Mouse (Mus musculus) urinary bladder, postnatal 10 days (tissue): Measurements from ENCODE around the gene Ahnak2.
A peak's percentile ranks its signal among the peaks of the same experiment; 100 is the strongest.
"Not testable (repeated sequence)": the region's sequence is repeated elsewhere in the genome, so short reads cannot be mapped to it uniquely, and the experiment has no call there.

Experiments
- DNase-seq: peaks from one replicate; pipeline ENCODE4 v3.0.0; 2022; ENCODE audit warnings: low spot score

Gene Ahnak2

DNA sequence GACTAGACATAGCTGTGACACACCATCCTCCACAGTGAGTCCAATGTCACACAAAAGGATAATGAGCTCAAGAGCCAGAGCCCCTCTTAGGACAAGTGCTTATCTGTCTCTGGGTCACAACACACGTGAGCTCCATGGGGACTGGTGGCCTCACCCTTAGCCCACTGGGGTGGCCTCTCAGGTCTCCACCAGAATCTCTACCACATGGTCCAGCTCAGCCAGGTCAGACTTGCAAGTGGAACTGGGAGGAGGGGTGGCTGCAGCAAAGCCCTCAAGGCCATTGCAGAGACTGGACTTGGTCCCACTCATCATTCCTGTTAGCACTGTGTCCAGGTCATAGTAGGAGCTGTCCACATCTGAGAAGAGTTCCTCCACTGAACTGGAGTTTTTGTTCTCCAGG lies 18.8 kb upstream of the Ahnak2 start:
- no peak for DNase-seq

DNA sequence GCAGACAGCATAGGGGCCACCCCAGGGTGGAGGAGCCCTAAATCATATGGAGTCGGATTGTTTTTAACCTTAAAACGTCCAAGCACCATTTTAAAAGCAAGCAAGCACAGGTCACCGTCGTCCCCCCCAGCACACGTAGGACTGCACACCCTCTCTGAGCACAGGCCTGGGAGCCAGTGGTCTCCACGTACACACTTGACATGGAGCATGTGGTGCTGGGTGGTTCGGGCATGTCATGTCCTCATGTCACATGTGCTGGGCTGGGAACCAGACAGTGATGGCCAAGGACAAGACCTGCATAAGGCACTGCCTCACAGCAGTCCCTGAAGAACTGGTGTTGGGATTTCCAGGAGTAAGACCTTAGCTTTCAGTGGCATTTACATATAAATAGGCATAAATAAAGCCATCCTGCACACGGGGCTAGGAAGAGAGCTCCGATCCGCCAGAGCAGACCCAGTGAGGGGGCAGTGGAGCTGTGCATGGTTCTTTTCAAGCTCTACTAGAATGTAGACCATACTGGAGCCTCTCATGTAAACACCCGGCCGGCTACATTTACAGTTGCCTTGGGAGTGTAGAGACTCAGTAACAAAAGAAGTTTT lies 18.0 kb upstream of the Ahnak2 start:
- DNase-seq: no peak

DNA sequence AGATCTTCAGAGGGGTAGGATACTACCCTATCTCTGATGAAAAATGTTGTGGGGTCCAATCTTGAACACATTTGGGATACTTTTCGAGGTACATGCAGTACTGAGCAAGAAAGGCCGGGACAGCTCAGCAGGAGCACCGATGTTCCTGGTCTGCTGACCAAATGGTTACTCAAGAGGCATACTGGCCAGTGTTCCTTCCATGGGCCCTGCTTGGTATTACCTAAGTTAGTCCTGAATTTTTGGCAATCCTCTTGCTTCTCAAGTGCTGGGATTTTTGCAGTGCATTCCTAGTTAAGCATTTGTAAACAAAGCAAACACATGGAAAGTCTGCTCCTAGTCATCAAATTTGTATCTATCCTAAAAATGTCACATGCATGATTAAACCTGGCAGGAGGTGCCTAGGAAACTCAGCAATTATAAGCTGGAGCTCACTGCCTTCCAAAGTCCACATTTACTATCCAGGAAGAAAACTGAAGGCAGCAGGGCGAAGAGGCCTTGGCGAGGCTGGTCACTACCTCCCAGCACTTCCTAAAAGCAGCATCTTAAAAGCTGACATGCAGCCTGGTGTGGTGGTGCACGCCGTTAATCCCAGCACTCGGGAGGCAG lies 16.7 kb upstream of the Ahnak2 start:
- no peak for DNase-seq

DNA sequence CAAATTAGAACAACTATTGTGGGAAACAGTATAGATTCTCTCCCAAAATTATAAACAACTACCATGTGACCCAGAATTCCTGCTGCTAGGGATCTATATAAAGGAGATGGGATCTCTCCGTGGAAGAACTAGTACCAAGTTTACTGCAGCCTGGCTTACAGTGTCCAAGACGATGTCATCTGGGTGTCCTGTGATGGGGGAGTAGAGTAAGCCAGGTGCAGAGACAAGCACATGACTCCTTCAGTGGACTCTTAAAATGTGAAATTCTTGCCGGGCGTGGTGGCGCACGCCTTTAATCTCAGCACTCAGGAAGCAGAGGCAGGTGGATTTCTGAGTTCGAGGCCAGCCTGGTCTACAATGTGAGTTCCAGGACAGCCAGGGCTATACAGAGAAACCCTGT lies 14.4 kb upstream of the Ahnak2 start:
- not testable (repeated sequence) for DNase-seq

DNA sequence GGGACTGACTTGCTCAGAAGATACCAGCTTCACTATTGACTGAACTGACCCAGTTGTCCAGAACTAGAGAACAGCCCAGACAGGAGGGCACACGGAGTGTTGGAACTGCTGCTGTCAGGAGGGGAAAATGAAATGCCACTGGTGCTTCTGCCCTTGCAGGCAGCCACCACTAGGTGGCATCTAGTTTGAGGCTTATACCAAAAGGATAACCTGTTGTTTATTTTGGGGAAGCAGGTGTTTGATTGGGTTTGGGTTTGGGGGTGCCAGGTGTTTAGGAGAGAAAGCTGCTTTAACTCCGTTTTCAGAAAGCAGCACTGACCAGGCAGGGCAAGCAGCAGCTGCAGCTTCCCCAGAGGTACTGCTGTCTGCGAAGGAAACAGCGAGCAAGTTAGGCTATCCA lies 13.8 kb upstream of the Ahnak2 start:
- no peak for DNase-seq

DNA sequence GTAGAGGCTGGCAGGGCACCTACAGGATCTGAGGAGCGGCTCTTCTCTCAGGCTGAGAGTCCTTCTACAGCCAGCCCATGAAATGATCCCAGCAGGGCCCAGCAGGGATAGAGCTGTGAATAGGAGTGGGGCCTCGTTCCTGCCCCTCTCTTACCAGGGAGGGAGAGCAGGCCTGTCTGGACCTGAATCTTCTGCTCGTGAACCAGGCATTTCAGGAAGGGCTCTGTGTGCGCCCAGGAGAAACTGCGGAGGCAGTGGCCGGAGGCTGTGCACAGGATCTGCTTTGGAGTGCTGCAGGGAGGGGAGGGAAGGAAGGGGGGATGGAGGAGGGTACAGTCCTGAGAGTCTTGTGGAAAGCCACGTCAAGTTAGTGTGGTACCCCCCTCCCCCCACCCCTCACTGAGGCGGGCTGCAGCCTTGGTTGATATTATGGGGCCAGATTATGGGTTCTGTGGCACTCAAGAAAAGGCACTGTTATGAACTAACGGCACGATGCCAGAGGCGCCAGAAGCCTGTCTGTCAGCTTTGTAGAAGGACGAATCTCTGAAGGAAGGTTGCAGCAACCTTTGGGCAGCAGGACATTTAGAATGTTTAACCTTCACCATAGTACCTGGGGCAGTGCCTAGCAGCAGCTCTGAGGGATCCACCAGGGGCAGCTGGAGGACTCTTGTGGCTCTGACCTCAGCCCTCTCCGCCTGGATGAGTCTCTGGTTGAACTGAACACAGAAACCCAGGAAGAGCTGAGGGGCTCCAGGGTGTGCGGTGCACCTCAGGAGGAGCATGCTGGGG lies 12.4 kb upstream of the Ahnak2 start:
- DNase-seq: no peak

DNA sequence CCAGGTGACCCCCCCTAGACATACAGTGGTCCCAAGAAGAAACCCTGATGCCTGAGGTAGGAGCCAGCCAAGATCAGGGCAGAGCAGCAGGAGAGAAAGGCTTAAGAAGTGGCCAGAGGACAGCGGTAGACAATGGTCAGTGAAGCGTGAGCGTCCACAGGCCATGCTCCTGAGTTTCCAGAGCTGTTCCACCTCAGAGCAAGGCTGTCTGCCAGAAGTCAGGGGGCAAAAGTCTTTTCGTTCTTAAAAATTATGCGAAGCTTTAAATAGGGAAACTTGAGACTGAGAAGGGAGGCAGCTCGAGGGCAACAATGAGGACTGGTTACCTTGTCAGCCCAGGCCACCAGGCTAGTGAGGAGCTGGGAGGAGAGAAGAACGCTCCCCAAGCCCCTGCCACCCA lies 10.9 kb upstream of the Ahnak2 start:
- no peak for DNase-seq

DNA sequence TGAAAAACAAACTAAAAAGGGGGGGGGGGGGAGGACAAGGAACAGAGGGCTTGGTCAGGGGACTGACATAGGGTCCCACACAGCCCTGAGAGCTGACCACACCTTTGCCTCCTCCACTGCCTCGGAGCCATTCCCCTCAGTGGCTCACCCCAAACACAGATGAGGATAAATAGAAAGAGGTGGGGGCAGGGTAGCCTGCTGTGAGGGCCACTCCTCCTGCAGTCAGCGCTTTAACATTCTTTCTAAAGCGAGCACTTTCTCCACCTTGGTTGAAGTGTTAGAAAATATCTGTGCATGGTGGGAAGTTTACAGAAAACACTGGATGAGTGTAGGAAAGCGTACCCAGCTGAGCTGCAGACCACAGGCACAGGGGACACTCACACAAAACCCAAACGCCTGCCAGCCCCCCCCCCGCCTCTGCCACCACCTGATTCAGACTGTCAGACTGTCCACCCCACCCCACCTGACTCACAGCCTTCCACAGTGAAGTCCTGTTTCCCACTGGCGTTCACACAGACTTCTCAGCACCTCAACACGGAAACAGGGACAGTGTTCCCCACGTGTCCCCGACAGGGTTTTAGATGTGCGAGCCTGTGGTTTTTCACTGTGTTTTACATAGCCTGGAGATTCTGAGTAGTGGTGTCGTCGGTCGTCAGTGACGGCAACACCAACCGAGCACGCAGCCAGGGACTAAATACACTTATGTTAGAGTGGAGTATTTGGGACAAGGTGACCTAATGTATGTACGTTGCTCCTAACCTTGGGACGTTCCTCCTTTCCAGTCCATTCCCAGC lies 7.8 kb upstream of the Ahnak2 start:
- no peak for DNase-seq

DNA sequence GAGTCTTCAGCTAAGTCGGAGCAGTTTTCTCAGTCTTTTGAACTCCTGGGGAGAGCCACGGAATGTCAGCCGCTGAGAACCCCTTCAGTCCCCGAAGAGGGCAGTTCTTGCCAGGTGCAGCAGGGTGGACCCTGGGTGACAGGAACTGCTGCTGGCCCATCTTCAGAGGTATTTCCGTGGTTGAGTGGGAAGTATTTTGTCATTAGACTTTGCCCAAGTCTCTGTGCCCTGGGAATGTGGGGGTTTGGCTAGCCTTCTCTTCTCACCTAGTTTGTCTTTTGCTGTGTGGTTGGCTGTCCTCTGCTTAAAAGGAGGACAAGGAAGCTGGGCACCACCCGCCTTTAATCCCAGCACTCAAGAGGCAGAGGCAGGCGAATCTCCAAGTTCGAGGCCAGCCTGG lies 7.2 kb upstream of the Ahnak2 start:
- no peak for DNase-seq

DNA sequence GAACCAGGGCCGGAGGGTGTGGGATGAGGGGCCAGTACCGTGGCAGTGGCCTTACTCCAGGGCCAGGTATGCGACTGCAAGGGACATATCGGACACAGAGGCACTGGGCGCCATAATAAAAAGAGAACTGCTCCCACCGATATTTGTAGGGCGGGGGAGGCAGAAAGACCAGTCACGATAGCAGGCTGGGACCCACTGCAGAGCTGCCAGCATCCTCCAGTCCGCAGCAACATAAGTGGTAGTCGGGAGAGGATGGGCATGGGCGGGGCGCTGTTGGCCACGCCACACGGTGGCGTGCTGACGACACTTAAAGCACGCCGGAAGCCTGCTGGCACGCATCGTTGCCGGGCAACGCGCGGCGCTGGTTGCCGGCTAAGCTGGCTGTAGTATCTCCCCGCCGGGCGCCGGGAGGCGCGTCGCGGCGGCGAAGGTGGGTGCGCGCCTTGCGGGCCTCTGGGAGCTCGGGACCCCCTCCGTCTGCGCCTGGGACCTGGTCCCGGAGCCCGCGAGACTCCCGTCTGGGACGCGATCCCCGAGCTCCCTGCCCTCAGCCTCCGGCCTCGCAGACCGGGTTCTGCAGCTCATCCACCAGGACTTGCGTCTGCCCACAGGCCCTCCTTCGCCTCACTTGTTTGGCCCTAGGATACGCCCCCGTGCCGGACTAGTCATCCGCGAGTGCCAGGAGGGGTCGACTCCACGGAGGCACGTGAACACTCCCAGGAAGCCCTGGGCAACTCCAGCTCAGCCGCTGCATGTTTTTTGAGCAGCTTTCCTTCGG lies 6.3 kb upstream of the Ahnak2 start, which contains the start of gene Clba1:
Gene Clba1 (plus strand): TSS at position 351 of the 778 bp plus-strand sequence.
- DNase-seq: peak; percentile 66

DNA sequence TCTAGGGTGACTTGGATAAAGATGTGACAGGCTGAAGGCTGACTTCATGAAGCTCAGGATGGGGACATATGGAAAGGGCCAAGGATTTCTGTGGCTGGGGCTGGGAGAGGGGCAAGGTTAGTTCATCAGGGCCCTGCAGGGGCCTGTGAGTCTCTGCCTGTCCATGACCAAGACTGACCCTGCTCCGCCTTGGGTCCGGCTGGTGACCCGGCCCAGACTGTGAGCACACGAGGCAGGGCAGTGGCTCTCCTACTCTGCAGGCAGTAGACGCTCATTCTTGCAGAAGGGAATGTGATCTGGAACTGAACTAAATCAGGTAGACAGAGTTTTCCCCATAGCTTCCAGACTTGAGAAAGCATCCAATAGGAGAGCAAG lies 5.7 kb upstream of the Ahnak2 start:
- no peak for DNase-seq

DNA sequence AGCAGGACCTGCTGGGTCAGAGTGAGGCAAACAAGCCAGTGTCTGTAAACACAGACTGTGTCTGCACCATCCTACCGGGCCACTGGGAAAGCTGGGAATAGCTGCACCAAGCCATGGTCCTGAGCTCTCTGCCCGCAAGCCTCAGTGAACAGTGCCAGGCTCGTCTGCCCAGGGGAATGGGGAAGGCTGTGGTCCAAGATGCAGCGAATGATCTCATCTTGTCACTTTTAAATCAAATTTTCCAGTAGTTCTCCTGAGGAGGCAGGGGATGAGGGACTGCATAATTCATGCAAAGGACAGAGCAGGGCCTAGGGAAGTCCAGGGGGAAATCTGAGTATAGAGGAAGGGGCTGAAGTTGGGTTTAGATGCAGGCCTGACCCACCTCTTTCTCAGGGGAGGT lies 5.3 kb upstream of the Ahnak2 start:
- no peak for DNase-seq

DNA sequence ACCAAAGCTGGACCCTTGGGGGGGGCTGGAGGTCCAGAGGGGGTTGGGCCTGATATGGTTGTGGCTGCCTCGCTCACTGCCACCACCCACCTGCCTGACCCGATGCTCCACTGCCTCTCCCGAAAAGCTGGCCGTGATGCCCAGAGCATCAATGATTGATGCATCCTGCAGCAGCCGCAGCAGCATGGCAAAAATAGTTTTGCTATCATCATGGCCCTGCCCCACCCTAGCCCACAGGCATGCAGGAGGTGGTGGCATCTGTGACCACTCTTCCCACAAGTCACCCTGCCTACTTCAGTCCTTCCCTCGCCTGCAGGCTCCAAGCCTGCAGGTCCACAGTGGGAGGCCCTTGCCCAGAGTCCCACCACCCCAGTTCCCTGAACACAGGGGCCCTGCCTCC lies 3.6 kb upstream of the Ahnak2 start:
- DNase-seq: no peak

DNA sequence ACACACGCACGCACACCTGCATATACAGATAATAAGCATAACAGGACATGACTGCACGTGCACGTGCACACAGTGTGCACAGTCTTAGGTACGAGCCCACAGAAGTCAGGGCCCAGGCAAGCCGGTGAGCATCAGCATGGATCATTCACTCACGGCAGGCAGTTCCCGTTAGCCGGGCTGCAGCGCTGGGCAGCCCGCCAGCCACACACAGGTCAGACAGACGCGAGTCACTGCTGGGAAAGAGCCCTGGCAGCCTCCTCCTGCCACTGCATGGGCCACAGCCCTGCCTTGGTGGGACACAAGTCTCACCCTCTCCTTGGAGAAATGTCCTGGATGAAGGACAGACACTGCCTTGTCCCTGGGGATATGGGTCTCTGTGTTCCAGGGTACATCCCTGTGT lies 1.6 kb upstream of the Ahnak2 start:
- DNase-seq: no peak

DNA sequence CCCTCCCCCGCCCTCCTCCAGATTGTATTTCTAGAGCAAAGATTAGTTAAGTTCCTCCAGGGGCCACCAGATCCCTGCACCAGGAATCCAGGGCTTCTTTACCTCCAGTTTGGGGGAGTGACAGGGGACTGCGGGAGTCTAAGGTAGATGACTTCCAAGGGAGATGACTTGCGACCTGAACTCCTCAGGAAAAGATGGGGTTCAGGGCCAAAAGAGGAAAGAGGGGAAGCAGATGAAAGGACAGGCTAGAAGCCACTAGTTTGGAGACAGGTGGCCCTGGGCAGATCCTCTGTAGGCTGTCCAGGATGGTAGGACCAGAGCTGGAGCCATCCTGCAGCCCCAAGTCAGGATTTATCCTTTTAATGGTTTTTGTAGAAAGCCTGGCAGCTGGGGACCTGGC lies 460 bp upstream of the Ahnak2 start:
- no peak for DNase-seq

DNA sequence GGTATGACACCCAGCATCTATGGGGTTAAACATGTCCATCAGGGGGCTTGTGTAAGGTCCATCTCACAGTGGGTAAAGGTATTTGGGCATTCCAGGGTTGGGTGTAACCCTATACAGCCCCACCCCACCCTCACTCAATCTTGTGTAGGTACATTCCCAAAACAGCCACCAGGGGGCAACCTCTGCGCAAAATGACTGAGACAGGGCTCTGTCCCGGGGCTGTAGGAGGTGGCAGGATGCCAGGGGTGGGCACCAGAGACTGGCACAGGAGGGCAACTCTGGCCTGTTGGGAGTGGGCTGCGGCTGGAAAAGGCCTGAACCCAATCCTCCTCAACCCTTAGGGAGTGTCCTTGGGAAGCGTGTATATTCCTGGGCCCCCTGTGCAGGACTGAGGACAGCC lies 2.0 kb downstream of the Ahnak2 start:
- no peak for DNase-seq

DNA sequence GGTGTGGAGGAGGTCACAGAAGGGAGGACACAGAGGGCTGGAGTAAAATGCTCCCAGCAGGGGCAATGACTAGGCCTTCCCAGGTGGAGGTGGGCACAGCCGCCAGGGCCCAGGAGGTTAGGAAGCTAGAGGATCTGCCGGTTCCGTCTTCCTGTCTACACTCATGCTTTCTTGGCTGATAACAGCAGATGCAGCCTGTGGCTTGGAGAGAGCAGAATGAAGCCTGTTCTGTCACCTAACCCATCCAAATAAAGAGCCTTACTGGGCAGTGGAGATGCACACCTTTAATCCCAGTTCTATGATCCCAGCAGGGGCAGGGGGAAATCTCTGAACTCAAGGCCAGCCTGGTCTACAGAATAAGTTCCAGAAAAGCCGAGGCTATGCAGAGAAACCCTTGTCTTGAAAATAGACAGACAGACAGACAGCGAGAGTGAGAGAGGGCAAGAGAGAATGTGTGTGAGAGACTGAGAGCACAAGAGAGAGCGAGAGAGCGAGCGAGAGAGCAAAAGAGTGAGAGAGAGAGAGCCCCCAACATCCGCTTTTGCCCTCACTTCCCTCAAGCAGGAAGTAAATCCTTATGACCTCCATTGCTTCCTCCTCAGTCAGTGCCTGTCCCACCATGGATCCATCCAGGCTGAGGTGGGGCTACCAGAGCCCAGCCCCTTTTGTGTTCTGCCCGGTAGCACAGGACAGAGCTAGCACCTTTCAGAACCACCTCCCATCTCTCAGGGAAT lies 3.1 kb downstream of the Ahnak2 start:
- DNase-seq: no peak

DNA sequence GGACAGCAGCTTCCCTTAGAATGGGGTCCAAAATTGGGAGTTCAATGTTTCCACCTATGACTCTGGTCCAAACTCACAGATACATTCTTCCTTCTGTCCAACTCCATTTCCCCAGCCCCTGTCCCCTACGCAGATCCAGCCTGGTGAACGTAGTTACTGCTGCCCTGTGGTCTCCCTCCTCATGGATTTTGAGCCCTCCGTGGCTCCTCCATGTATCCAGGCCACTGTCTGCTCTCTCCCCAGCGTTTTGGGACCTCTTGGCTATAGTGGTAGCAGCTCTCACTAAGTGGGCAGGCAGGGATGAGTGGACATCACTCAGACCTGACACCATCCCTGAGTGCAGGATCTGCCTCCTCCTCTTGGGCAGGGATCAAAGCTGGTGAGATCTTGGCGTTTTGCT lies 3.7 kb downstream of the Ahnak2 start:
- DNase-seq: no peak

DNA sequence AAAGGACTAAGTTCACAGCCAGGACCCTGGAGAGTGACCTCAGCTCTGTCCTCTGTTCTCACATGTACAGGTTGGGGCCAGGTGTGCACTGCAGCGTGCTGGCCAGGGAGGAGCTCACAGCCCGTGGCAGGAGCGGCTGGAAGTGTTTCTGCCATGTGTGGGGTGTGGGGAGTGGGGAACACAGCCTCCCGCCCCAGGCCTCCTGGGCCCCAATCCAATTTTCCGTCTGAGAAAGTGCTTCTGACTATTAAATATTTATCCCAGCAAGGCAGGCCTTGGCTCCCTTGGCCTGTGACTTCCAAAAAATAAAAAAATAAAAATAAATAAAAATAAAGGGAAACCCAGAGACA lies 4.2 kb downstream of the Ahnak2 start:
- DNase-seq: no peak

DNA sequence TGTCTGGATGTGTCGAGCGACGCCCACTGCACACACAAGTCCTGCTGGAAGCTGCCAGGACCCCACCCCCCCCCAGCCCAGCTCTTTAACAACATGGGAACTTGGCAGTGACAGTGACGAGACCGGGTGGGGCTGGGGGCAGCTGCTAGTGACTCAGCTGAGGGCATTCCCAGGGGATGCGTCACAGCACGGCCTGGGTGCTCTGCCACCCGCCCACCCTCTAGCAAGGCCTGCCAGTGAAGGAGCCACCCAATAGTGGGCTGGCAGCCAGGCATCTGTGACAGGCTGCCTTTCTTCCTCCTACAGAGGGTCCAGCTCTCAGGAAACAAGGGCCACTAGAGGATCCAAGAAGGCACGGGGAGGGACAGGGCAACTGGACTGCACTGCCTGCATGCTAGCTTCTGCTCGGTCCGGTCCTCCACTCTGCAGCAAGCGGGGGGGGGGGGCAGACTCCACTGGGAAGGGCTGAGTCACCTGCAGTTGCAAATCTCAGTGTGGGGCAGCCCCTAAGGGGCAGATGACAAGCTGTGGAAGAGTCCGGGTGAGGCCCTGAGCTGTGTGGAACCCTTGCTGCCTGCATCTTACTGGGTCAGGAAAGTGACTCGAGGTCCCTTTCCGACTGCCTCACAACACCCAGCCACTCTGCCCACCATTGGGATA lies 4.7 kb downstream of the Ahnak2 start:
- no peak for DNase-seq
